Mouse (Mus musculus): ENCODE results near the gene Vti1b.

- no peak for TF ChIP-seq CTCF (conservative IDR thresholded peaks at IDR 0.05 in 1 of 2, IDR thresholded peaks at IDR 0.05 in 1 of 2; ENCODE audit: low read depth in 2 of 2, low read length in 2 of 2)
- no peak for TF ChIP-seq GABPA (IDR thresholded peaks at IDR 0.05; ENCODE audit: insufficient replicate concordance, low read depth, low read length)
- TF ChIP-seq RAD21 (IDR thresholded peaks at IDR 0.05; ENCODE audit: low read depth, low read length) = no peak
- TF ChIP-seq POLR2A (IDR thresholded peaks at IDR 0.05; ENCODE audit: low read depth, low read length) = no peak
- TF ChIP-seq SMC3 (IDR thresholded peaks at IDR 0.05; ENCODE audit: low read depth, low read length) = no peak
- no peak for TF ChIP-seq MAX (IDR thresholded peaks at IDR 0.05; ENCODE audit: low read length)
- TF ChIP-seq CHD1 (IDR thresholded peaks at IDR 0.05; ENCODE audit: low read depth, low read length) = no peak
- TF ChIP-seq ZC3H11A (IDR thresholded peaks at IDR 0.05; ENCODE audit: low read depth, low read length) = no peak
- TF ChIP-seq HCFC1 (IDR thresholded peaks at IDR 0.05; ENCODE audit: low read depth, low read length) = no peak
- no peak for TF ChIP-seq EP300 (IDR thresholded peaks at IDR 0.05; ENCODE audit: low read length)
- no peak for TF ChIP-seq JUND (conservative IDR thresholded peaks at IDR 0.05; ENCODE audit: low read depth, low read length)
These were observed 40.6 kb downstream of the Vti1b start for GRCm38 (mm10) chr12:79131706-79132460.

Data from CH12.LX (cell line).